Mouse (Mus musculus) spleen, adult 2 months (tissue): ENCODE measurements around the gene Slc17a1. TPM values are rescaled to one million over a fixed set of nuclear protein-coding genes. Genes with fewer than 3 reads are reported as not detected.

Experiments
- DNase-seq, 2 experiments: peaks; one replicate each; pipeline versions ENCODE4 v3.0.0 to v3.0.0-alpha.2; 2012 to 2021; ENCODE audit warnings: low spot score in 2 of 2, low read depth in 1 of 2
- H3K27ac ChIP-seq: fragments of 200-500 bp; 2 replicates; pipeline ENCODE4 v1.5.1; 2012; ENCODE audit warnings: low read length, inconsistent platforms; ENCODE audit not compliant: insufficient read depth
- H3K27me3 ChIP-seq: fragments of 200-500 bp; 2 replicates; pipeline ENCODE4 v1.6.1; 2012; ENCODE audit warnings: mild to moderate bottlenecking, moderate library complexity, low read length, inconsistent platforms; ENCODE audit not compliant: control insufficient read depth, insufficient read depth
- H3K36me3 ChIP-seq: fragments of 200-500 bp; 2 replicates; pipeline ENCODE4 v1.6.1; 2012; ENCODE audit warnings: mild to moderate bottlenecking, low read length, inconsistent platforms; ENCODE audit not compliant: control insufficient read depth, insufficient read depth
- H3K4me1 ChIP-seq: fragments of 200-500 bp; 2 replicates; pipeline ENCODE4 v1.6.1; 2011; ENCODE audit warnings: inconsistent platforms; ENCODE audit not compliant: control insufficient read depth, insufficient read depth, insufficient read length
- H3K4me3 ChIP-seq: fragments of 200-500 bp; 2 replicates; pipeline ENCODE4 v1.5.1; 2011; ENCODE audit warnings: mild to moderate bottlenecking, inconsistent platforms; ENCODE audit not compliant: insufficient read depth, insufficient read length; ENCODE audit errors: extremely low read depth
- CTCF ChIP-seq: fragments of 200-500 bp; IDR thresholded peaks from 2 replicates; pipeline ENCODE4 v1.5.1; 2011; ENCODE audit warnings: mild to moderate bottlenecking, inconsistent platforms; ENCODE audit not compliant: insufficient read depth, insufficient read length, insufficient replicate concordance; ENCODE audit errors: extremely low read depth
- POLR2A ChIP-seq: fragments of 200-500 bp; IDR thresholded peaks from 2 replicates; pipeline ENCODE4 v1.6.1; 2011; ENCODE audit warnings: low read depth, low read length, inconsistent platforms
- WGBS: fragments of 180-500 bp; shearing (Covaris S2); methylation state at CpG from one replicate; pipeline ENCODE4 v1.1.7; 2018; 5-methylcytosine and 5-hydroxymethylcytosine counted together
- polyA plus RNA-seq: library from polyadenylated mRNA; depleted of rRNA; stranded (reverse); fragments of >200 nt; gene quantifications from 2 replicates; pipeline ENCODE4 v1.2.3, GENCODE M21; 2012

Gene Slc17a1
- polyA plus RNA-seq, 1 experiment: 0.11 TPM

- no peak for TF ChIP-seq POLR2A
- no peak for TF ChIP-seq CTCF
- Histone ChIP-seq H3K27me3 (no peaks in the 10 kb centered on the region), H3K36me3 (no peaks in the 10 kb centered on the region), H3K4me1 (no peaks in the 10 kb centered on the region), H3K27ac (no peak overlapping the region), H3K4me3 (no peak overlapping the region)
- no peak for DNase-seq
- 69% methylated on average over 6 of the region's 6 CpGs for WGBS
Observed at GRCm38 (mm10) chr13:23867000-23867399, 550 bp upstream of the Slc17a1 start.

- Histone ChIP-seq H3K36me3 (no peaks in the 10 kb centered on the region), H3K27ac (no peak overlapping the region), H3K27me3 (no peaks in the 10 kb centered on the region), H3K4me3 (no peak overlapping the region), H3K4me1 (no peaks in the 10 kb centered on the region)
- no peak for DNase-seq
- TF ChIP-seq CTCF: no peak
- no peak for TF ChIP-seq POLR2A
- 84% methylated on average over 8 of the region's 8 CpGs for WGBS
Observed at GRCm38 (mm10) chr13:23868790-23869533, 1.4 kb downstream of the Slc17a1 start.

GRCm38 (mm10) chr13:23869996-23870395 is 2.4 kb downstream of the Slc17a1 start:
- no peaks in the 10 kb centered on the region for H3K4me1 ChIP-seq
- H3K4me3 ChIP-seq: no peak overlapping the region
- no peaks in the 10 kb centered on the region for H3K36me3 ChIP-seq
- no peak for DNase-seq
- no peak for TF ChIP-seq POLR2A
- TF ChIP-seq CTCF: no peak
- WGBS: 86% methylated on average over 3 of the region's 3 CpGs
- no peak overlapping the region for H3K27ac ChIP-seq
- no peaks in the 10 kb centered on the region for H3K27me3 ChIP-seq

- Histone ChIP-seq H3K27me3 (no peaks in the 10 kb centered on the region), H3K27ac (no peak overlapping the region), H3K36me3 (no peaks in the 10 kb centered on the region), H3K4me3 (no peak overlapping the region), H3K4me1 (no peaks in the 10 kb centered on the region)
- 85% methylated on average over 5 of the region's 5 CpGs for WGBS
- no peak for TF ChIP-seq POLR2A
- DNase-seq: no peak
Observed at GRCm38 (mm10) chr13:23873141-23873540, 5.6 kb downstream of the Slc17a1 start.

GRCm38 (mm10) chr13:23879106-23879505 is 11.6 kb downstream of the Slc17a1 start:
- Histone ChIP-seq H3K4me1 (no peaks in the 10 kb centered on the region), H3K4me3 (no peak overlapping the region), H3K36me3 (no peaks in the 10 kb centered on the region), H3K27ac (no peak overlapping the region), H3K27me3 (no peaks in the 10 kb centered on the region)
- DNase-seq: no peak
- TF ChIP-seq POLR2A (no peak), CTCF (no peak)
- WGBS: 83% methylated on average over 3 of the region's 3 CpGs

- peak in 1 of 2 experiments; percentile 36 for DNase-seq
- TF ChIP-seq CTCF (no peak), POLR2A (no peak)
- no peaks in the 10 kb centered on the region for H3K27me3 ChIP-seq
- H3K36me3 ChIP-seq: no peaks in the 10 kb centered on the region
- whole genome bisulfite sequencing: 6% methylated on average over 5 of the region's 5 CpGs
- no peaks in the 10 kb centered on the region for H3K4me1 ChIP-seq
- H3K4me3 ChIP-seq: no peak overlapping the region
- H3K27ac ChIP-seq: no peak overlapping the region
Observed at GRCm38 (mm10) chr13:23879636-23880035, 12.1 kb downstream of the Slc17a1 start.

- Histone ChIP-seq H3K27ac (no peak overlapping the region), H3K36me3 (no peaks in the 10 kb centered on the region), H3K4me3 (no peak overlapping the region), H3K4me1 (no peaks in the 10 kb centered on the region), H3K27me3 (no peaks in the 10 kb centered on the region)
- no peak for TF ChIP-seq POLR2A
- TF ChIP-seq CTCF: peak; percentile 24; the same call in 1 of the 2 replicates
- DNase-seq: peak; percentile 35 to 59
- 23% methylated on average over 2 of the region's 2 CpGs for WGBS
Observed at GRCm38 (mm10) chr13:23885540-23885939, 18.0 kb downstream of the Slc17a1 start.
